Mouse (Mus musculus) forebrain, embryonic 16.5 days (tissue): ENCODE measurements at regions not wholly inside any gene's neighbourhood (a gene's known extent, or its start where the extent isn't known, plus 50 kb on each side); places are given as distances from the start of the nearest gene placed in this dataset.

Experiments used
- ATAC-seq: fragments of 200-750 bp; cut with Nextera tagmentation; 2 replicates; pipeline ENCODE4 v1.8.0; 2017; ENCODE audit warnings: mild to moderate bottlenecking, moderate library complexity
- H3K27ac ChIP-seq: fragments of 300-500 bp; sonication (generic); 2 replicates; pipeline ENCODE4 v1.5.1; 2014; ENCODE audit warnings: low read length, control low read depth
- H3K27me3 ChIP-seq: fragments of 300-500 bp; sonication (generic); replicated peaks from 2 replicates; pipeline ENCODE4 v1.6.1; 2014; ENCODE audit warnings: low read length; ENCODE audit not compliant: control insufficient read depth, insufficient read depth
- H3K36me3 ChIP-seq: fragments of 300-500 bp; sonication (generic); 2 replicates; pipeline ENCODE4 v1.6.1; 2014; ENCODE audit not compliant: control insufficient read depth, insufficient read depth
- H3K4me1 ChIP-seq: fragments of 300-500 bp; sonication (generic); replicated peaks from 2 replicates; pipeline ENCODE4 v1.6.1; 2014; ENCODE audit warnings: low read length; ENCODE audit not compliant: control insufficient read depth, insufficient read depth
- H3K4me2 ChIP-seq: fragments of 300-500 bp; sonication (generic); 2 replicates; pipeline ENCODE4 v1.6.1; 2014; ENCODE audit warnings: mild to moderate bottlenecking, low read length, control low read depth
- H3K4me3 ChIP-seq: fragments of 300-500 bp; sonication (generic); replicated peaks from 2 replicates; pipeline ENCODE4 v1.5.1; 2014; ENCODE audit warnings: mild to moderate bottlenecking, low read length, control low read depth
- H3K9ac ChIP-seq: fragments of 300-500 bp; sonication (generic); replicated peaks from 2 replicates; pipeline ENCODE4 v1.6.1; 2014; ENCODE audit warnings: low read depth, low read length, control low read depth
- H3K9me3 ChIP-seq: fragments of 300-500 bp; sonication (generic); 2 replicates; pipeline ENCODE4 v1.6.1; 2016; ENCODE audit warnings: low read length; ENCODE audit not compliant: control insufficient read depth
- WGBS: fragments of 180-500 bp; shearing (Covaris S2); extraction: QIAGEN DNeasy Blood & Tissue Kit; methylation state at CpG from one replicate; pipeline ENCODE4 v1.1.7; 2014; 5-methylcytosine and 5-hydroxymethylcytosine counted together

DNA sequence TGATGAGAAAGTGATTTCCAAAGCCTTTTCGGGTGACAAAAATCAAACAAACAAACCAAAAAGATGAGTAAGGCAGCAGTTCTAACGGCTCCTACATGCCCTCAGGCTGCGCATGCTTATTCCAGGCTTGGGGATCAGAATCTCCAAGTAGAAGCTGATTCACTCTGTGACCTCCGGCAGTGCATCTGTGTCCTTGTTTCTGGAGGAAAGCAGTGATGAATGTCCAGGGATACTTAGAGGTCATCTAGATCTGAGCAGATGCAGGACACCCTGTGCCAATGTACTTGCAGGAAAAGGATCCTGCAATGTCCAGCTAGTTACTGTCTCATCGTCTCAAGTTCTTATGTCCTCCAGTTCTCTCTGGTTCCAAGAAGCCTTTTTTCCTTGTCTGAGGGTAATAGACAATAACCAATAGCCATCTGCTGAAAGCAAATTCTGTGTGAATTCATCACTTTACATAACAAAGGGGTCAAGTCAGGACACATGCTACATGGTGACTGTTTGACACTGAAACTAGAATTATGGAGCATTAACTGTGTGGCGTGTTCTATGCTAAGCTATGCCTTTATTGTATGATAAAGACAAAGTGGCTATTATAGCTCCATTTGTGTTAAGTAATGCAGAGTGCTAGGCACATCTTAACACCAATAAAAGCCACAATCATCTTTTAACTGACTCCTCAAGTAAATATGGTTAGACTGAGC lies 143.6 kb upstream of the Gm9747 start:
- H3K9ac ChIP-seq, result no peak overlapping the region
- no peaks in the 10 kb centered on the region for H3K4me1 ChIP-seq
- H3K27ac ChIP-seq, result no peak overlapping the region
- H3K9me3 ChIP-seq, result no peaks in the 10 kb centered on the region
- 62% methylated on average over 6 of the region's 6 CpGs for WGBS
- ATAC-seq, result no peak
- no peak overlapping the region for H3K4me2 ChIP-seq
- H3K27me3 ChIP-seq, result no peaks in the 10 kb centered on the region
- H3K4me3 ChIP-seq, result no peak overlapping the region
- H3K36me3 ChIP-seq, result no peaks in the 10 kb centered on the region

DNA sequence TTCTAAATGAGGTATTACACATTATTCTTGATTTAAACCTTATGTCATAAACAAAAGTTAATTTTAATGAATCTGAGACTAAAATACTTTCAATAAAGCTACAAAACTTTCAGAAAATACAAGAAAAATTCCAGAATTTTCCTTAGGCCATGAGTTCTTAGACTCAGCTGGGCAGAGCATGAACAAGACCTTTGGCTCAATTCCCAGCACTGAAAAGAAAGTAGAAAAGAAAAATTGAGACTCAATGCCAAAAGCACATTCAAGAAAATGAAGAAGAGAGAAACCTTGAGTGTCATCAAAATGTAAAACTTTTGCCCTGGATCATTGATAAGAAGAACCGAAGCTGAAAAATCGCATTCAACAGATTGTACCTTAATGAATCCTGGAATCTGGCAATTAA lies 137.8 kb upstream of the Gm9747 start:
- Histone ChIP-seq H3K9ac (no peak overlapping the region), H3K4me3 (no peak overlapping the region), H3K4me1 (no peaks in the 10 kb centered on the region), H3K27me3 (no peaks in the 10 kb centered on the region), H3K36me3 (no peaks in the 10 kb centered on the region), H3K27ac (no peak overlapping the region), H3K4me2 (no peak overlapping the region), H3K9me3 (no peaks in the 10 kb centered on the region)
- ATAC-seq, result no peak
- WGBS, result 95% methylated on average over 2 of the region's 2 CpGs

DNA sequence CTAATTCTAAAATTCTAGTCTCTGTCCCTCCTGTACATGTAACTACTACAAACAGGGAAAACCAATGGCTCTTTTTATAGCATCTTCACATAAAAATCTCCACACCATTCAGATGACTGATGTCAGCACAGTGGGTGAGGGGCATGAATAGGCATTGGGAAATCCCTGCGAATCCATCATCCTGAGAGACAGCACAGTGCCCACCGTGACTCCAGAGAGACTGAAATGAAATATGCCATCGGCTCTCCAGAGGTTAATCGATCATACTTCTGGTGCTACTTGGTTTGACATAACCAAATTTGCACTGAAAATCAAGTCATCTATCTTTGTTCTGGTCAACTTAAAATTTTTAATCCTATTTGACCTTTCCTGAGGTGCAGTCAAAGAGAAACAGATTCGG lies 126.2 kb upstream of the Gm9747 start:
- no peaks in the 10 kb centered on the region for H3K4me1 ChIP-seq
- H3K9me3 ChIP-seq, result no peaks in the 10 kb centered on the region
- H3K4me2 ChIP-seq, result no peak overlapping the region
- H3K4me3 ChIP-seq, result no peak overlapping the region
- H3K9ac ChIP-seq, result no peak overlapping the region
- no peak overlapping the region for H3K27ac ChIP-seq
- ATAC-seq, result no peak
- 83% methylated on average over 5 of the region's 5 CpGs for WGBS
- H3K27me3 ChIP-seq, result no peaks in the 10 kb centered on the region
- H3K36me3 ChIP-seq, result no peaks in the 10 kb centered on the region

DNA sequence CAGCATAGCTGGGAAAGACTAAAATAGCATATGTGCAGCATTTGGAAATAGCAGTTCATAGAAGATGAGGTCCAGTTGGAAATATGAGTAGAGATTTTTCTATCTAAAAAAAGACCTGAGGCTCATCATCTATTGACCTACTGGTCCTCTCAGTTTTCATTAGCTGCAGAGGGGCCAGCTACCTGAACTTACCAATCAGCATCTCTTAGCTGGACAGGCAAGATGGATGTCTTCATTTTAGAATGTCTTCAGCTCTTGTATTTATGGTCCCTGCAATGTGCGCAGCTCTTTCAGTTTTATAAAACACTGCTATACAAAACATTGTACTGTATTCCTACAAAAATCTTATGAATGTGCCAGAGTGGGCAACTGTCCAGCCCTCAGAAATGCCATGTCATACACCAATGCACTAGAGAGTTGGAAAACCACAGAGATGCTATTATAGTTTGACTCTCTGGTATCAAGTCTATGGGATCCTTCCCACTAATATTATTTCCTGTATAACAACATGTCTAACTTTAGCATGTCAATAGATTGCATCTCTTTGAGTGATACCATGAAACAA lies 122.8 kb upstream of the Gm9747 start:
- 90% methylated on average over 1 of the region's 1 CpGs for WGBS
- Histone ChIP-seq H3K4me1 (no peaks in the 10 kb centered on the region), H3K9me3 (no peaks in the 10 kb centered on the region), H3K27ac (no peak overlapping the region), H3K4me2 (no peak overlapping the region), H3K36me3 (no peaks in the 10 kb centered on the region), H3K4me3 (no peak overlapping the region), H3K27me3 (no peaks in the 10 kb centered on the region), H3K9ac (no peak overlapping the region)
- ATAC-seq, result no peak

DNA sequence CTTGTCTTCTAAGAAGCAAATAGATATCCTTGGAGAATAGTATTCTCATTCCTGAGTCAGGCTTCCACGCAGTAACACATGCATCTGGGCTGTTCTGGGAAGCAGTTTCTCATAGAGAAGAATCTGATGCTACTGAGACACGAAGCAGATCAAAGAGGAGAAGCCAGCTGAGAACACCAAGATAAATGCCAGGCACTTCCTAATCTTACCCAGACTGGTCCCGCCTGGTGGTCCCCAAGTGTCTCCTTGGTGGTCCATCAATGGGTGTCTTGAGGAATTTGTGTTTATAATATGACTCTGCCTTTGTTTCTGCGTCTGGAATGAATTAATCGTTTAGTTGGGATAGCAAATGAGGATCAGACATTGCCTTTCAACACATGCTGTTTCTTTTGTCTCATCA lies 120.5 kb upstream of the Gm9747 start:
- no peak overlapping the region for H3K27ac ChIP-seq
- no peaks in the 10 kb centered on the region for H3K4me1 ChIP-seq
- 48% methylated on average over 5 of the region's 5 CpGs for WGBS
- no peak for ATAC-seq
- no peak overlapping the region for H3K4me2 ChIP-seq
- H3K4me3 ChIP-seq, result no peak overlapping the region
- no peaks in the 10 kb centered on the region for H3K36me3 ChIP-seq
- H3K27me3 ChIP-seq, result no peaks in the 10 kb centered on the region
- no peaks in the 10 kb centered on the region for H3K9me3 ChIP-seq
- H3K9ac ChIP-seq, result no peak overlapping the region

DNA sequence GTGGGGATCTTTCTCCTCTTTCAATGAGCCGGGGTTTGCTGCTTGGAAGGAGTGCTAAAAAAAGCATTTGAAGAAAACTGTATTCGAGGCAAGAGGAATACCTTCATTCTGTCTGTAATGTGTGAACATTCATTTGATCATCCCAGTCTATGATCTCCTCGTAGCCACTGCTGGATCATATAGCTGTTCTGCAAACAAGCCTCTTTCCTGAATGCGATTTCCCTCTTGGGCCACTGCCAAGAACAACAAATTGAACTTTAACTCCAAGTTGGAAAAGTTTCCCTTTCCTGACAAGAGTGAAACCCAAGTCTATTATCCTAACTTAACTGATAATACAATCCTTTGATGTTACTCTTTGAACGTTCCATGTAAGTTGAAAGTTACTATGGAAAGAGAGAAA lies 108.4 kb upstream of the Gm9747 start:
- WGBS, result 57% methylated on average over 5 of the region's 5 CpGs

DNA sequence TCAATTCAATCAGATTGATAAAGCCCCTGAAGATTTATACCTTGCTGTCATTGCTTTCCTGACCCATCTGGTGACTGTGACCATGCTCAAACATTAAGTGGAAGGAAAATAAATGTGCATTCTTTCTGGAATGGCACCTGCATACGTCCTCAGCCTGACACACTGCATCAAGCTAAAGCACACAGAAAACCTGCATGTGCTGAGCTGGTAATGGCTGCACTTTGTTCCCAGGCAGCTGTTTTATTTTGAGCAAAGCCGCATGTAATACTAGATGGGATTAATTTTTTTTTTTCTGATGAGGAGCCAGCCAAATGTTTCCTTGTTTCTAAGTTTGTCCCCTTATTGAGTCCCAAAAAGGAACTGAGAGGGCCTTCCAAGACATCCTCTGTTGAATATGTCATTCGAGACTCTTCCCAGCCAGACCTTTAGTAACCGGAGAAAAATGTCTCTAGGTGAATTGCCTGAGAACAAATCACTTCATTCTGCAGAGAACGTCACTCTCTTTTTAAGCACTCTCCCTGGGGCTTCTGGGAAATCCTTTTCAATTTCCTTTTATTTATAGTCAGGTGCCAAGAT lies 103.1 kb upstream of the Gm9747 start:
- Histone ChIP-seq H3K4me3 (no peak overlapping the region), H3K27ac (no peak overlapping the region), H3K4me2 (no peak overlapping the region), H3K27me3 (no peaks in the 10 kb centered on the region), H3K9ac (no peak overlapping the region), H3K4me1 (no peaks in the 10 kb centered on the region), H3K36me3 (no peaks in the 10 kb centered on the region), H3K9me3 (no peaks in the 10 kb centered on the region)
- no peak for ATAC-seq
- 20% methylated on average over 5 of the region's 5 CpGs for WGBS

More for the DNA sequence above, 108.4 kb upstream of the Gm9747 start:
- H3K4me3 ChIP-seq, result no peak overlapping the region
- no peak overlapping the region for H3K4me2 ChIP-seq
- H3K36me3 ChIP-seq, result no peaks in the 10 kb centered on the region
- ATAC-seq, result no peak
- no peak overlapping the region for H3K9ac ChIP-seq
- no peaks in the 10 kb centered on the region for H3K9me3 ChIP-seq
- no peak overlapping the region for H3K27ac ChIP-seq
- no peaks in the 10 kb centered on the region for H3K4me1 ChIP-seq
- no peaks in the 10 kb centered on the region for H3K27me3 ChIP-seq

DNA sequence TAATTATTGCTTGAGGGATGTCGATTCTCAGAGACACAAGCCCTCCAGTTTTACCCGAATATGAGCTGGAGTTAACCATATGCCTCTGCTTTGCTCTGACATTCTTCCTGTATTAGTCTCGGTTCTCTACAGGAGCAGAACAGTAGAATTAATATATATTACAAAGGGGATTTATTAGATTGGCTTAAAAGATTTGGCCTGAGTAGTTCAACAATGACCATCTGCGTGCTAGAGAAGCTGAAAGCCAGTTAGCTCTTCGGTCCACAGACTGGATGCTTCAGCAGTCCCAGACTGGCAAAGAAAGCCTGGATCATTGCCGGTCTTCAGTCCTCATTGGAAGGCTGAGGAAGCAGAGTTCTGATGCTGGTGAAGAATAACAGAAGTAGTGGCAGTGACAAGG lies 100.4 kb upstream of the Gm9747 start:
- H3K4me3 ChIP-seq, result no peak overlapping the region
- no peak for ATAC-seq
- no peak overlapping the region for H3K9ac ChIP-seq
- H3K4me1 ChIP-seq, result no peaks in the 10 kb centered on the region
- H3K36me3 ChIP-seq, result no peaks in the 10 kb centered on the region
- H3K27ac ChIP-seq, result no peak overlapping the region
- H3K4me2 ChIP-seq, result no peak overlapping the region
- H3K9me3 ChIP-seq, result no peaks in the 10 kb centered on the region
- H3K27me3 ChIP-seq, result no peaks in the 10 kb centered on the region
- 64% methylated on average over 6 of the region's 6 CpGs for WGBS

DNA sequence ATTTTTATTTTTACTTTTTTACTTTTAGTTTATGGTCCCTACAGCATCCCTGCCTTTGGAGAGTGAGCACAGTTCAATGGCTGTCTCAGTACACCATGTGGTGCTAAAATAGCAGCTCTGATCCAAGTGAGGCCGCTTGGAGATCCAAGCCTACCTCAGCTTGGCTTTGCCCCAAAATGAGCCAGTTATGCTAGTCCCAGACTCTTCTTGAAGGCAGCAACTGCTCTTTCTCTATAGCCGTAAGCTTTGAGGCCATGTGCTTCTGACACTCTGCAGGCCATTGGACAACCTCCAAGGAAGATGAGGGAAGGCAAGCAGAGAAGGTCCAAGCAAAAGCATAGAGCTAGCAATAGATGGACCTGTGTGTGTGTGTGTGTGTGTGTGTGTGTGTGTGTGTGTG lies 98.0 kb upstream of the Gm9747 start:
- no peaks in the 10 kb centered on the region for H3K36me3 ChIP-seq
- no peak for ATAC-seq
- no peak overlapping the region for H3K4me3 ChIP-seq
- no peaks in the 10 kb centered on the region for H3K4me1 ChIP-seq
- H3K4me2 ChIP-seq, result no peak overlapping the region
- no peak overlapping the region for H3K9ac ChIP-seq
- WGBS, result 89% methylated on average over 2 of the region's 2 CpGs
- no peaks in the 10 kb centered on the region for H3K9me3 ChIP-seq
- H3K27me3 ChIP-seq, result no peaks in the 10 kb centered on the region
- H3K27ac ChIP-seq, result no peak overlapping the region
